Mouse (Mus musculus): ENCODE measurements around the gene Pla2g1b. TPM values are rescaled to one million over a fixed set of nuclear protein-coding genes. Genes with fewer than 3 reads are reported as not detected.

Pla2g1b gene
- polyA plus RNA-seq, 1 experiment, result 55.4 TPM

GRCm38 (mm10) chr5:115434853-115435754, 31.0 kb upstream of the Pla2g1b start:
- H3K27me3 ChIP-seq (ENCODE audit: control insufficient read depth, insufficient read depth, low read length, poor library complexity, severe bottlenecking), result peaks cover 4% of the 10 kb centered on the region; the same call in 1 of the 2 replicates
- H3K9ac ChIP-seq (ENCODE audit: low read depth, poor library complexity, severe bottlenecking), result no peak overlapping the region
- H3K4me3 ChIP-seq (ENCODE audit: low read depth, low read length), result no peak overlapping the region
- no peaks in the 10 kb centered on the region for H3K36me3 ChIP-seq (ENCODE audit: control insufficient read depth, insufficient read depth, low read length, poor library complexity, severe bottlenecking)
- TF ChIP-seq EP300 (IDR thresholded peaks at IDR 0.05; ENCODE audit: insufficient read depth, low read depth, low read length), result no peak
- TF ChIP-seq POLR2A (IDR thresholded peaks at IDR 0.05; ENCODE audit: insufficient read depth, low read length), result no peak
- no peak for TF ChIP-seq CTCF (IDR thresholded peaks at IDR 0.05; ENCODE audit: low read depth, low read length)
- H3K27ac ChIP-seq (ENCODE audit: insufficient read depth, low read length), result peak overlapping the region; percentile 46
- H3K4me1 ChIP-seq (ENCODE audit: control insufficient read depth, insufficient read depth, low read length), result peaks cover 26% of the 10 kb centered on the region
- H3K9me3 ChIP-seq (replicated peaks; ENCODE audit: control insufficient read depth, insufficient read depth, low read length, poor library complexity, severe bottlenecking), result no peaks in the 10 kb centered on the region

GRCm38 (mm10) chr5:115435755-115436379, 30.2 kb upstream of the Pla2g1b start:
- Histone ChIP-seq H3K9ac (ENCODE audit: low read depth, poor library complexity, severe bottlenecking) (no peak overlapping the region), H3K9me3 (replicated peaks; ENCODE audit: control insufficient read depth, insufficient read depth, low read length, poor library complexity, severe bottlenecking) (no peaks in the 10 kb centered on the region), H3K36me3 (ENCODE audit: control insufficient read depth, insufficient read depth, low read length, poor library complexity, severe bottlenecking) (no peaks in the 10 kb centered on the region), H3K27me3 (ENCODE audit: control insufficient read depth, insufficient read depth, low read length, poor library complexity, severe bottlenecking) (no peaks in the 10 kb centered on the region), H3K4me3 (ENCODE audit: low read depth, low read length) (peak overlapping the region; percentile 5), H3K27ac (ENCODE audit: insufficient read depth, low read length) (peak overlapping the region; percentile 46), H3K4me1 (ENCODE audit: control insufficient read depth, insufficient read depth, low read length) (peaks cover 26% of the 10 kb centered on the region)
- TF ChIP-seq POLR2A (IDR thresholded peaks at IDR 0.05; ENCODE audit: insufficient read depth, low read length) (no peak), EP300 (IDR thresholded peaks at IDR 0.05; ENCODE audit: insufficient read depth, low read depth, low read length) (0 out of 2 replicates have a peak, but pooled peaks have one; percentile 25), CTCF (IDR thresholded peaks at IDR 0.05; ENCODE audit: low read depth, low read length) (no peak)

- Histone ChIP-seq H3K9ac (ENCODE audit: low read depth, poor library complexity, severe bottlenecking) (peak overlapping the region; percentile 58), H3K27me3 (ENCODE audit: control insufficient read depth, insufficient read depth, low read length, poor library complexity, severe bottlenecking) (no peaks in the 10 kb centered on the region), H3K4me1 (ENCODE audit: control insufficient read depth, insufficient read depth, low read length) (peaks cover 26% of the 10 kb centered on the region), H3K27ac (ENCODE audit: insufficient read depth, low read length) (peak overlapping the region; percentile 46), H3K9me3 (replicated peaks; ENCODE audit: control insufficient read depth, insufficient read depth, low read length, poor library complexity, severe bottlenecking) (no peaks in the 10 kb centered on the region), H3K4me3 (ENCODE audit: low read depth, low read length) (peak overlapping the region; percentile 5), H3K36me3 (ENCODE audit: control insufficient read depth, insufficient read depth, low read length, poor library complexity, severe bottlenecking) (no peaks in the 10 kb centered on the region)
- TF ChIP-seq CTCF (IDR thresholded peaks at IDR 0.05; ENCODE audit: low read depth, low read length) (no peak), POLR2A (IDR thresholded peaks at IDR 0.05; ENCODE audit: insufficient read depth, low read length) (no peak), EP300 (IDR thresholded peaks at IDR 0.05; ENCODE audit: insufficient read depth, low read depth, low read length) (no peak)
These were observed 29.5 kb upstream of the Pla2g1b start for GRCm38 (mm10) chr5:115436421-115437124.

DNA sequence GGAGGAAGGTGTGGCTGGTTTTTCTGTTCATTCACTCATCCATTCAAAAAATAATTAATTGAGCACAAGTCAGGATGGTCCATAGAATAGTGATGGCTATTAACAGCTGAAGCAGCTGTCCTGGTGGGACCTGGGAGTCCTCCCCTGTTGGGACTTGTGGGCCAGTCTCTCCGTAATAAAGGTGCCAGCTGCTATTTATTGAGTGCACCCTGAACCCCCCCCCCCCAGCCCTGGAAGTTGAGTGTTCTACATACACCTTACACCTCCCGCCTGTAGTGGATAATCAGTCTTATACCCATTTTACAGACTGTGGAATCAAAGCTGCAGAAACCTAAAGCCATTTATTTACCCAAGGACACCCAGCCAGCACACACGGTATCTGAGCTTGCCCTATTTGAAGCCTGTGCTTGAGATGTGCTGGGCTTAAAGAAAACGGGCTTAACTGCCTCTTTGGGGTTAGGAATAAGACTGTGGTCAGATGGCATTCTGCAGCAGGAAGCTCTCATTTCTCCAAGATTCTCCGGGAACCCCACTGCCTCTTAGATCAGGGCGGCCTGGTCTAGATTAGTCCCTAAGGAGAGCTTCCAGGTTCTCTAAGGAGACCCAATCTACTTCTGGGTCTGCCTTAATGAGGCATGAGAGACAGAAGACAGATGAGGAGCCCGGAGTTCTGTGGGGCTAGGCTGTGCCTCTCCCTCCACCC, 28.7 kb upstream of the Pla2g1b start:
- H3K9me3 ChIP-seq (replicated peaks; ENCODE audit: control insufficient read depth, insufficient read depth, low read length, poor library complexity, severe bottlenecking), result no peaks in the 10 kb centered on the region
- H3K27ac ChIP-seq (ENCODE audit: insufficient read depth, low read length), result no peak overlapping the region
- peaks cover 26% of the 10 kb centered on the region for H3K4me1 ChIP-seq (ENCODE audit: control insufficient read depth, insufficient read depth, low read length)
- no peaks in the 10 kb centered on the region for H3K27me3 ChIP-seq (ENCODE audit: control insufficient read depth, insufficient read depth, low read length, poor library complexity, severe bottlenecking)
- H3K4me3 ChIP-seq (ENCODE audit: low read depth, low read length), result no peak overlapping the region
- H3K36me3 ChIP-seq (ENCODE audit: control insufficient read depth, insufficient read depth, low read length, poor library complexity, severe bottlenecking), result no peaks in the 10 kb centered on the region
- TF ChIP-seq CTCF (IDR thresholded peaks at IDR 0.05; ENCODE audit: low read depth, low read length) (no peak), POLR2A (IDR thresholded peaks at IDR 0.05; ENCODE audit: insufficient read depth, low read length) (no peak), EP300 (IDR thresholded peaks at IDR 0.05; ENCODE audit: insufficient read depth, low read depth, low read length) (no peak)
- peak overlapping the region; percentile 58; the same call in 1 of the 2 replicates for H3K9ac ChIP-seq (ENCODE audit: low read depth, poor library complexity, severe bottlenecking)

- peak overlapping the region; percentile 33; the same call in 1 of the 2 replicates for H3K27ac ChIP-seq (ENCODE audit: insufficient read depth, low read length)
- no peaks in the 10 kb centered on the region for H3K36me3 ChIP-seq (ENCODE audit: control insufficient read depth, insufficient read depth, low read length, poor library complexity, severe bottlenecking)
- TF ChIP-seq POLR2A (IDR thresholded peaks at IDR 0.05; ENCODE audit: insufficient read depth, low read length), result no peak
- TF ChIP-seq EP300 (IDR thresholded peaks at IDR 0.05; ENCODE audit: insufficient read depth, low read depth, low read length), result 0 out of 2 replicates have a peak, but pooled peaks have one; percentile 5
- no peak for TF ChIP-seq CTCF (IDR thresholded peaks at IDR 0.05; ENCODE audit: low read depth, low read length)
- H3K27me3 ChIP-seq (ENCODE audit: control insufficient read depth, insufficient read depth, low read length, poor library complexity, severe bottlenecking), result no peaks in the 10 kb centered on the region
- 0 out of 2 replicates have a peak overlapping the region, but pooled peaks have one; percentile 12 for H3K9ac ChIP-seq (ENCODE audit: low read depth, poor library complexity, severe bottlenecking)
- H3K9me3 ChIP-seq (replicated peaks; ENCODE audit: control insufficient read depth, insufficient read depth, low read length, poor library complexity, severe bottlenecking), result no peaks in the 10 kb centered on the region
- H3K4me3 ChIP-seq (ENCODE audit: low read depth, low read length), result no peak overlapping the region
- peaks cover 22% of the 10 kb centered on the region for H3K4me1 ChIP-seq (ENCODE audit: control insufficient read depth, insufficient read depth, low read length)
These were observed 28.1 kb upstream of the Pla2g1b start for GRCm38 (mm10) chr5:115437945-115438315.
